Comparison of ENCODE assay signal across 16 mouse cellular contexts in the genomic region with DNA sequence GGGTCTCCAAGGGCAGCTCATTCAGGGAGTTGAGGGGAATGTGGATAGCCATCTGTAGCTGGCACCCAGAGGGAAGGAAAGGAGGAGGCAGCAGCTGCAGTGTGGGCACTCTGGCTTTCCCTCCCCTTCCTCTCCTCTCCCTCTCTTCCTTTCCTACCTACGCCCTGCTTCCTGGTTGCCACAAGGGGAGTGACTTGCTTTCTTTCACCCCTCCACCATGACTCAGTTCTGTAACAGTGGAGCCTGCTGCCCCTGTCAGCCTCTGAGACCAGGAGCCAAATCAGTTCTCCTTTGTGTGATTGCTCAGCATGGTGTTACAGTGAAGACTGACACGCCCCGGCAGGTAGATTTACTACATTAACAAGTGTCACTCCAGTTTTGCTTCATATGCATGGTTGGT. TPM values are rescaled to one million over a fixed set of nuclear protein-coding genes. Genes with fewer than 3 reads are reported as not detected.
DNase-seq lines count a peak whose midpoint lies in the region; ATAC-seq and TF ChIP-seq lines count a peak whose summit lies in the region.
"Had no signal": no experiment of that assay in that cellular context is flagged by ENCODE, and none has a peak within 500 bp of the region (broad histone marks: within the 10 kb centered on the region; RNA-seq: fewer than 3 reads in every experiment).

No protein-coding gene starts in this region.

- no peak overlapping the region for H3K4me2 ChIP-seq in intestine, postnatal 0 days (replicated peaks; ENCODE audit: low read depth)
- no peak overlapping the region for H3K4me2 ChIP-seq in intestine, embryonic 15.5 days (replicated peaks)
- no peak overlapping the region for H3K4me2 ChIP-seq in stomach, embryonic 16.5 days (ENCODE audit: low read depth, low read length)
- H3K4me2 ChIP-seq: embryonic facial prominence, embryonic 12.5 days; heart, embryonic 13.5 days; liver, embryonic 11.5 days; lung, embryonic 14.5 days had no signal

- WGBS in intestine, postnatal 0 days, result 73% methylated on average over 3 of the region's 3 CpGs
- 89% methylated on average over 3 of the region's 3 CpGs for WGBS in intestine, embryonic 15.5 days
- WGBS in stomach, embryonic 16.5 days, result 65% methylated on average over 3 of the region's 3 CpGs

- ATAC-seq in intestine, postnatal 0 days, result 0 out of 2 replicates have a peak, but pooled peaks have one; percentile 19
- no peak for ATAC-seq in intestine, embryonic 15.5 days
- ATAC-seq in granulocyte monocyte progenitor cell, adult 5-6 weeks (replicated peaks; ENCODE audit: poor library complexity, severe bottlenecking), result peak; percentile 80
- ATAC-seq in stomach, embryonic 16.5 days (ENCODE audit: insufficient read depth, low FRiP score), result peak; percentile 66; the same call in 1 of the 2 replicates

- H3K27ac ChIP-seq in intestine, postnatal 0 days (ENCODE audit: low read depth, low read length), result no peak overlapping the region
- no peak overlapping the region for H3K27ac ChIP-seq in intestine, embryonic 15.5 days
- H3K27ac ChIP-seq in stomach, embryonic 16.5 days (ENCODE audit: low read length), result no peak overlapping the region; the same call in 1 of the 2 replicates
- H3K27ac ChIP-seq: embryonic facial prominence, embryonic 12.5 days; heart, embryonic 13.5 days; kidney, postnatal 0 days had no signal

- TF ChIP-seq CTCF in intestine, postnatal 0 days (IDR thresholded peaks at IDR 0.05; ENCODE audit: low read depth), result no peak

- H3K4me1 ChIP-seq in intestine, postnatal 0 days (replicated peaks; ENCODE audit: control insufficient read depth, insufficient read depth, low read length), result no peaks in the 10 kb centered on the region
- no peaks in the 10 kb centered on the region for H3K4me1 ChIP-seq in intestine, embryonic 15.5 days (replicated peaks)
- no peaks in the 10 kb centered on the region for H3K4me1 ChIP-seq in stomach, embryonic 16.5 days (ENCODE audit: control insufficient read depth, insufficient read depth, low read length)
- H3K4me1 ChIP-seq: embryonic facial prominence, embryonic 12.5 days had no signal

- H3K9ac ChIP-seq in intestine, postnatal 0 days (ENCODE audit: low read depth, low read length), result no peak overlapping the region
- no peak overlapping the region for H3K9ac ChIP-seq in intestine, embryonic 15.5 days
- no peak overlapping the region for H3K9ac ChIP-seq in stomach, embryonic 16.5 days (ENCODE audit: low read length)
- H3K9ac ChIP-seq: embryonic facial prominence, embryonic 12.5 days; heart, embryonic 13.5 days; lung, embryonic 14.5 days had no signal

- no peak overlapping the region for H3K4me3 ChIP-seq in intestine, postnatal 0 days (ENCODE audit: low read depth, low read length)
- H3K4me3 ChIP-seq in intestine, embryonic 15.5 days (replicated peaks), result no peak overlapping the region
- no peak overlapping the region for H3K4me3 ChIP-seq in stomach, embryonic 16.5 days (replicated peaks; ENCODE audit: low read length)
- H3K4me3 ChIP-seq: embryonic facial prominence, embryonic 12.5 days; heart, embryonic 13.5 days had no signal

- no peaks in the 10 kb centered on the region for H3K27me3 ChIP-seq in intestine, postnatal 0 days (replicated peaks; ENCODE audit: control insufficient read depth, insufficient read depth, low read length)
- no peaks in the 10 kb centered on the region for H3K27me3 ChIP-seq in intestine, embryonic 15.5 days (replicated peaks)
- no peaks in the 10 kb centered on the region for H3K27me3 ChIP-seq in stomach, embryonic 16.5 days (ENCODE audit: control insufficient read depth, insufficient read depth, low read length)
- H3K27me3 ChIP-seq: embryonic facial prominence, embryonic 12.5 days; heart, embryonic 13.5 days had no signal

- peaks cover 33% of the 10 kb centered on the region for H3K36me3 ChIP-seq in intestine, postnatal 0 days (ENCODE audit: control insufficient read depth, insufficient read depth)
- H3K36me3 ChIP-seq in intestine, embryonic 15.5 days, result peaks cover 6% of the 10 kb centered on the region; the same call in 1 of the 2 replicates
- peaks cover 14% of the 10 kb centered on the region; the same call in 1 of the 2 replicates for H3K36me3 ChIP-seq in stomach, embryonic 16.5 days (ENCODE audit: control insufficient read depth, insufficient read depth, low read length)

- DNase-seq in left cerebral cortex, postnatal 36 days (ENCODE audit: low spot score in 2 of 2), result peak; percentile 23 to 33
- DNase-seq in left cerebral cortex, postnatal 14 days (ENCODE audit: low spot score in 2 of 2), result no peak
- no peak for DNase-seq in c-Kit-positive CD71-positive TER-119-positive erythroid progenitor cells, embryonic 14.5 days (ENCODE audit: low spot score)
- DNase-seq in retina, postnatal 1 day, result no peak
- DNase-seq: adrenal gland, postnatal 14 days; cerebellum, postnatal 14 days; gastrocnemius, postnatal 36 days; lung, embryonic 14.5 days had no signal

- no peaks in the 10 kb centered on the region for H3K9me3 ChIP-seq in intestine, postnatal 0 days (ENCODE audit: control insufficient read depth)
- no peaks in the 10 kb centered on the region for H3K9me3 ChIP-seq in intestine, embryonic 15.5 days
- no peaks in the 10 kb centered on the region for H3K9me3 ChIP-seq in stomach, embryonic 16.5 days (replicated peaks; ENCODE audit: control insufficient read depth, low read length)
- H3K9me3 ChIP-seq: embryonic facial prominence, embryonic 12.5 days; heart, embryonic 13.5 days had no signal

- intact Hi-C loops in left cerebral cortex, postnatal 36 days (cut with DNase I), result no loop called here
- intact Hi-C loops in left cerebral cortex, postnatal 14 days (cut with DNase I), result no loop called here

RNA-seq across cellular contexts. Expression of a gene that starts 12.8 kb away (rescaled TPM):
- polyA plus RNA-seq in intestine, postnatal 0 days (2015; fragmentation: Nextera tagmentation; extraction: Ambion mirVana), result 60.9 and 65.2 TPM in 2 replicates
- 155 and 161 TPM in 2 replicates for polyA plus RNA-seq in intestine, embryonic 15.5 days (2015; fragmentation: Nextera tagmentation; extraction: Ambion mirVana)
- 10 to 100 TPM; 78.8 to 84.4 TPM for total RNA-seq in left cerebral cortex, postnatal 36 days (2021)
- total RNA-seq in left cerebral cortex, postnatal 14 days (2021), result 10 to 100 TPM; 73.5 to 77.2 TPM
- 124 and 134 TPM in 2 replicates for total RNA-seq in granulocyte monocyte progenitor cell, adult 5-6 weeks (2014; fragmentation: Nextera tagmentation)
- total RNA-seq in granulocyte monocyte progenitor cell, adult 5-6 weeks (2017), result 153 and 162 TPM in 2 replicates
- polyA plus RNA-seq in stomach, embryonic 16.5 days (2015; fragmentation: Nextera tagmentation; extraction: Ambion mirVana), result 134 and 143 TPM in 2 replicates

RNA-seq across cellular contexts. Expression of a gene that starts 28.9 kb away (rescaled TPM):
- 167 and 184 TPM in 2 replicates for polyA plus RNA-seq in intestine, postnatal 0 days (2015; fragmentation: Nextera tagmentation; extraction: Ambion mirVana)
- 52.1 and 57.2 TPM in 2 replicates for polyA plus RNA-seq in intestine, embryonic 15.5 days (2015; fragmentation: Nextera tagmentation; extraction: Ambion mirVana)
- total RNA-seq in left cerebral cortex, postnatal 36 days (2021), result 10 to 100 TPM; 22.1 to 23.3 TPM
- total RNA-seq in left cerebral cortex, postnatal 14 days (2021), result 10 to 100 TPM; 22.9 to 23.6 TPM
- total RNA-seq in granulocyte monocyte progenitor cell, adult 5-6 weeks (2014; fragmentation: Nextera tagmentation), result 1.1 and 1.5 TPM in 2 replicates
- total RNA-seq in granulocyte monocyte progenitor cell, adult 5-6 weeks (2017), result 0.36 and 4.4 TPM in 2 replicates
- polyA plus RNA-seq in stomach, embryonic 16.5 days (2015; fragmentation: Nextera tagmentation; extraction: Ambion mirVana), result 17.5 and 20.7 TPM in 2 replicates

Comparison
In these comparisons a context has a peak if more than half of its experiments do, and no peak if none do; other contexts are left out.
1. DNase-seq: peak in left cerebral cortex, postnatal 36 days (2 of 2); none in left cerebral cortex, postnatal 14 days (0 of 2), c-Kit-positive CD71-positive TER-119-positive erythroid progenitor cells, embryonic 14.5 days (single experiment) and retina, postnatal 1 day (single experiment).
2. RNA of a gene that starts 28.9 kb away (total RNA-seq): 22.9 to 23.6 TPM in left cerebral cortex, postnatal 14 days and 22.1 to 23.3 TPM in left cerebral cortex, postnatal 36 days; 0.36 to 4.4 TPM in granulocyte monocyte progenitor cell, adult 5-6 weeks; every median in the first group is over 4 times any median in the second.